Mouse (Mus musculus) limb, embryonic 10.5 days (tissue): ENCODE measurements around the gene Fam71e1. TPM values are rescaled to one million over a fixed set of nuclear protein-coding genes. Genes with fewer than 3 reads are reported as not detected.
A peak's percentile ranks its signal among the peaks of the same experiment; 100 is the strongest.

Experiments used
- DNase-seq: peaks from one replicate; pipeline ENCODE4 v3.0.0-alpha.2; 2017; ENCODE audit warnings: low spot score
- H3K27ac ChIP-seq: fragments of 300-500 bp; sonication (generic); 2 replicates; pipeline ENCODE4 v1.5.1; 2016; ENCODE audit warnings: mild to moderate bottlenecking
- H3K27me3 ChIP-seq: fragments of 300-500 bp; sonication (generic); 2 replicates; pipeline ENCODE4 v1.6.1; 2016; ENCODE audit warnings: low read depth, mild to moderate bottlenecking; ENCODE audit not compliant: poor library complexity, severe bottlenecking
- H3K36me3 ChIP-seq: fragments of 300-500 bp; sonication (generic); 2 replicates; pipeline ENCODE4 v1.6.1; 2016; ENCODE audit warnings: mild to moderate bottlenecking, moderate library complexity
- H3K4me1 ChIP-seq: fragments of 300-500 bp; sonication (generic); 2 replicates; pipeline ENCODE4 v1.6.1; 2016
- H3K4me3 ChIP-seq: fragments of 300-500 bp; sonication (generic); 2 replicates; pipeline ENCODE4 v1.5.1; 2016; ENCODE audit warnings: mild to moderate bottlenecking, moderate library complexity
- H3K9me3 ChIP-seq: fragments of 300-500 bp; sonication (generic); replicated peaks from 2 replicates; pipeline ENCODE4 v1.6.1; 2016; ENCODE audit warnings: mild to moderate bottlenecking
- WGBS: fragments of 180-500 bp; shearing (Covaris S2); methylation state at CpG from one replicate; pipeline ENCODE4 v1.1.7; 2016; 5-methylcytosine and 5-hydroxymethylcytosine counted together
- polyA plus RNA-seq: library from polyadenylated mRNA; unstranded; fragments of >200 nt; fragmentation: Nextera tagmentation; extraction: Ambion mirVana; gene quantifications from 2 replicates; pipeline ENCODE4 v1.2.1, GENCODE M21; 2016

Fam71e1 gene
- polyA plus RNA-seq, 1 experiment from 2014 or later = 16.5 TPM

- H3K4me3 ChIP-seq = peak overlapping the region; percentile 14; the same call in 1 of the 2 replicates
- H3K4me1 ChIP-seq = peaks cover 22% of the 10 kb centered on the region
- H3K27me3 ChIP-seq = peaks cover 98% of the 10 kb centered on the region
- WGBS = 20% methylated on average over 22 of the region's 22 CpGs
- H3K9me3 ChIP-seq = no peaks in the 10 kb centered on the region
- H3K36me3 ChIP-seq = no peaks in the 10 kb centered on the region
- H3K27ac ChIP-seq = no peak overlapping the region
- DNase-seq = no peak
These were observed 28.9 kb downstream of the Fam71e1 start for GRCm38 (mm10) chr7:44525126-44525832.

- H3K4me3 ChIP-seq = no peak overlapping the region
- no peaks in the 10 kb centered on the region for H3K9me3 ChIP-seq
- H3K27ac ChIP-seq = no peak overlapping the region
- no peak for DNase-seq
- peaks cover 87% of the 10 kb centered on the region for H3K27me3 ChIP-seq
- H3K36me3 ChIP-seq = no peaks in the 10 kb centered on the region
- WGBS = 89% methylated on average over 14 of the region's 14 CpGs
- H3K4me1 ChIP-seq = peaks cover 23% of the 10 kb centered on the region
These were observed 30.2 kb downstream of the Fam71e1 start for GRCm38 (mm10) chr7:44526414-44527154.

- DNase-seq = peak; percentile 81
- peaks cover 75% of the 10 kb centered on the region for H3K27me3 ChIP-seq
- H3K4me3 ChIP-seq = peak overlapping the region; percentile 45
- WGBS = 8% methylated on average over 40 of the region's 40 CpGs
- H3K36me3 ChIP-seq = peaks cover 9% of the 10 kb centered on the region
- H3K9me3 ChIP-seq = no peaks in the 10 kb centered on the region
- peaks cover 22% of the 10 kb centered on the region for H3K4me1 ChIP-seq
- H3K27ac ChIP-seq = 0 out of 2 replicates have a peak overlapping the region, but pooled peaks have one; percentile 42
These were observed 31.4 kb downstream of the Fam71e1 start for GRCm38 (mm10) chr7:44527483-44528398.

GRCm38 (mm10) chr7:44529518-44529917 is 33.1 kb downstream of the Fam71e1 start:
- H3K9me3 ChIP-seq = no peaks in the 10 kb centered on the region
- H3K4me1 ChIP-seq = peaks cover 22% of the 10 kb centered on the region
- peaks cover 57% of the 10 kb centered on the region for H3K27me3 ChIP-seq
- no peak for DNase-seq
- H3K4me3 ChIP-seq = no peak overlapping the region
- no peak overlapping the region for H3K27ac ChIP-seq
- 66% methylated on average over 5 of the region's 5 CpGs for WGBS
- H3K36me3 ChIP-seq = peaks cover 27% of the 10 kb centered on the region

- Histone ChIP-seq H3K4me1 (peaks cover 18% of the 10 kb centered on the region), H3K4me3 (no peak overlapping the region), H3K36me3 (peaks cover 37% of the 10 kb centered on the region), H3K27ac (no peak overlapping the region), H3K9me3 (no peaks in the 10 kb centered on the region), H3K27me3 (peaks cover 48% of the 10 kb centered on the region)
- DNase-seq = no peak
- WGBS = 85% methylated on average over 3 of the region's 3 CpGs
These were observed 34.1 kb downstream of the Fam71e1 start for GRCm38 (mm10) chr7:44530507-44530906.

- H3K4me3 ChIP-seq = no peak overlapping the region
- 53% methylated on average over 5 of the region's 5 CpGs for WGBS
- H3K9me3 ChIP-seq = no peaks in the 10 kb centered on the region
- H3K36me3 ChIP-seq = peaks cover 44% of the 10 kb centered on the region
- H3K4me1 ChIP-seq = peaks cover 14% of the 10 kb centered on the region
- DNase-seq = no peak
- H3K27me3 ChIP-seq = peaks cover 41% of the 10 kb centered on the region
- no peak overlapping the region for H3K27ac ChIP-seq
These were observed 34.8 kb downstream of the Fam71e1 start for GRCm38 (mm10) chr7:44531207-44531606.

- Histone ChIP-seq H3K4me1 (peaks cover 14% of the 10 kb centered on the region), H3K9me3 (no peaks in the 10 kb centered on the region), H3K27ac (no peak within 1 kb of the TSS), H3K27me3 (peaks cover 31% of the 10 kb centered on the region), H3K4me3 (no peak within 1 kb of the TSS), H3K36me3 (peaks cover 53% of the 10 kb centered on the region)
- DNase-seq = no peak
- 82% methylated on average over 4 of the region's 4 CpGs for WGBS
These were observed 35.8 kb downstream of the Fam71e1 start, which contains the start of gene Spib for GRCm38 (mm10) chr7:44531946-44532732. Gene Spib, minus strand, starts transcription at chr7:44532071.

- no peaks in the 10 kb centered on the region for H3K9me3 ChIP-seq
- H3K36me3 ChIP-seq = peaks cover 63% of the 10 kb centered on the region
- H3K27ac ChIP-seq = no peak overlapping the region
- no peak overlapping the region for H3K4me3 ChIP-seq
- peaks cover 21% of the 10 kb centered on the region for H3K27me3 ChIP-seq
- H3K4me1 ChIP-seq = peaks cover 6% of the 10 kb centered on the region
- no peak for DNase-seq
- WGBS = 88% methylated on average over 29 of the region's 29 CpGs
These were observed 36.8 kb downstream of the Fam71e1 start for GRCm38 (mm10) chr7:44532918-44533745.

- Histone ChIP-seq H3K4me3 (no peak overlapping the region), H3K9me3 (no peaks in the 10 kb centered on the region), H3K27me3 (peaks cover 16% of the 10 kb centered on the region), H3K4me1 (peaks cover 6% of the 10 kb centered on the region), H3K27ac (no peak overlapping the region), H3K36me3 (peaks cover 69% of the 10 kb centered on the region)
- 89% methylated on average over 12 of the region's 12 CpGs for WGBS
- DNase-seq = no peak
These were observed 37.3 kb downstream of the Fam71e1 start for GRCm38 (mm10) chr7:44533746-44534045.

GRCm38 (mm10) chr7:44534242-44534641 is 37.9 kb downstream of the Fam71e1 start:
- H3K4me1 ChIP-seq = peaks cover 6% of the 10 kb centered on the region
- no peak for DNase-seq
- no peak overlapping the region for H3K4me3 ChIP-seq
- H3K27me3 ChIP-seq = peaks cover 10% of the 10 kb centered on the region; the same call in 1 of the 2 replicates
- WGBS = 92% methylated on average over 13 of the region's 13 CpGs
- no peak overlapping the region for H3K27ac ChIP-seq
- peaks cover 74% of the 10 kb centered on the region for H3K36me3 ChIP-seq
- H3K9me3 ChIP-seq = no peaks in the 10 kb centered on the region

GRCm38 (mm10) chr7:44534656-44535441 is 38.5 kb downstream of the Fam71e1 start:
- Histone ChIP-seq H3K36me3 (peaks cover 80% of the 10 kb centered on the region), H3K4me3 (no peak overlapping the region), H3K4me1 (peaks cover 6% of the 10 kb centered on the region), H3K9me3 (no peaks in the 10 kb centered on the region), H3K27me3 (peaks cover 4% of the 10 kb centered on the region; the same call in 1 of the 2 replicates), H3K27ac (no peak overlapping the region)
- WGBS = 87% methylated on average over 19 of the region's 19 CpGs
- DNase-seq = no peak
